Comparison of ENCODE assay signal across 19 mouse cellular contexts in the genomic region with DNA sequence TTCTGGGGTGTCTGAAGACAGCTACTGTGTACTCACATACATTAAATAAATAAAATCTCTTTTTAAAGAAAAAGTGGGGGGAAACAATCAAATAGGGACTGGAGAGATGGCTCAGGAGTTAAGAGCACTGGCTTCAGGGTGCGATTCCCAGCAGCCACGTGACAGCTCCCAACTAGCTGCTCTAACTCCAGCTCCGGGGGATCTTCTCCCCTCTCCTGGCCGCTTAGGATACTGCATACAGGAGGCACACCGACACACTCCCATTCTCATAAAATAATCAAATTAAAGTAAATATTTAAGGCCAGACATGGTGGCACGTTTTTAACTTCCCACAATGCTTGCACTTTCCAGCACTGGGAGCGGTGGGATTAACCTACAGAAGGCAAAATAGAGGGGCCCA. TPM values are rescaled to one million over a fixed set of nuclear protein-coding genes. Genes with fewer than 3 reads are reported as not detected.
A peak's percentile ranks its signal among the peaks of the same experiment; 100 is the strongest.
DNase-seq lines count a peak whose midpoint lies in the region; ATAC-seq and TF ChIP-seq lines count a peak whose summit lies in the region.
"Not testable (repeated sequence)": the region's sequence is repeated elsewhere in the genome, so short reads cannot be mapped to it uniquely, and the experiment has no call there.
"Had no signal": no experiment of that assay in that cellular context is flagged by ENCODE, and none has a peak within 500 bp of the region (broad histone marks: within the 10 kb centered on the region; RNA-seq: fewer than 3 reads in every experiment).

No protein-coding gene starts in this region.

- in situ Hi-C loops in CH12.LX (cut with MboI; ENCODE audit: low pct_ligation_motif_present, low pct_unique_long_range_greater_than_20kb, low sequenced_read_pairs): loop anchor here (5.0 kb wide), 1 partner anchor 103 kb away; no protein-coding TSS in a partner anchor

- not testable (repeated sequence) for H3K27ac ChIP-seq in CH12.LX (ENCODE audit: insufficient read depth, low read depth); hindbrain, embryonic 11.5 days (ENCODE audit: low read depth, low read length); layer of hippocampus, adult 2 months; stomach, postnatal 0 days (replicated peaks)

- peak in 1 of 2 experiments; percentile 7; a peak in 1 of 4 replicates for TF ChIP-seq CTCF in CH12.LX (conservative IDR thresholded peaks at IDR 0.05 in 1 of 2, IDR thresholded peaks at IDR 0.05 in 1 of 2; ENCODE audit: low read depth in 2 of 2, low read length in 2 of 2)
- peak; percentile 30 for TF ChIP-seq CTCF in layer of hippocampus, adult 2 months (conservative IDR thresholded peaks at IDR 0.05)
- peak; percentile 55 for TF ChIP-seq CTCF in stomach, postnatal 0 days (IDR thresholded peaks at IDR 0.05; ENCODE audit: low read depth)

- WGBS in hindbrain, embryonic 11.5 days: 30% methylated on average over 7 of the region's 7 CpGs
- 15% methylated on average over 7 of the region's 7 CpGs for WGBS in stomach, postnatal 0 days

- not testable (repeated sequence) for TF ChIP-seq RAD21 in CH12.LX (IDR thresholded peaks at IDR 0.05; ENCODE audit: low read depth, low read length)

- H3K4me2 ChIP-seq in CH12.LX (ENCODE audit: insufficient read depth, low read depth, poor library complexity, severe bottlenecking); hindbrain, embryonic 11.5 days (replicated peaks; ENCODE audit: low read depth, low read length); stomach, postnatal 0 days (replicated peaks; ENCODE audit: low read depth): not testable (repeated sequence)

- not testable (repeated sequence) for H3K27me3 ChIP-seq in CH12.LX (replicated peaks); hindbrain, embryonic 11.5 days (ENCODE audit: control insufficient read depth, insufficient read depth, low read length); stomach, postnatal 0 days (ENCODE audit: control insufficient read depth, insufficient read depth, low read length)

- not testable (repeated sequence) for H3K36me3 ChIP-seq in CH12.LX (replicated peaks in 1 of 2; ENCODE audit: control insufficient read depth in 1 of 2, insufficient read depth in 1 of 2, low read length in 1 of 2); hindbrain, embryonic 11.5 days (ENCODE audit: control insufficient read depth, insufficient read depth, low read length); stomach, postnatal 0 days (ENCODE audit: control insufficient read depth, insufficient read depth, low read length)

- DNase-seq in CH12.LX (ENCODE audit: extremely low read depth); layer of hippocampus, adult 2 months (ENCODE audit: low spot score in 2 of 2): not testable (repeated sequence)
- DNase-seq in R1 (ENCODE audit: low read depth, low spot score): peak; percentile 65
- DNase-seq in embryo, embryonic 11 days: peak; percentile 29
- DNase-seq in hindbrain, embryonic 11.5 days (ENCODE audit: low spot score): peak; percentile 22
- peak; percentile 29 for DNase-seq in lung, postnatal 10 days
- peak; percentile 34 for DNase-seq in stomach, postnatal 0 days (ENCODE audit: low spot score)

- not testable (repeated sequence) for TF ChIP-seq EP300 in CH12.LX (IDR thresholded peaks at IDR 0.05; ENCODE audit: low read length); stomach, postnatal 0 days (optimal IDR thresholded peaks at IDR 0.05)

- not testable (repeated sequence) for H3K9me3 ChIP-seq in CH12.LX (replicated peaks; ENCODE audit: low read length); hindbrain, embryonic 11.5 days (ENCODE audit: control insufficient read depth, low read length); stomach, postnatal 0 days (ENCODE audit: control insufficient read depth, low read length)

- not testable (repeated sequence) for ATAC-seq in hindbrain, embryonic 11.5 days (ENCODE audit: low FRiP score); stomach, postnatal 0 days (ENCODE audit: low FRiP score, low TSS enrichment)

- dilution Hi-C loops in CH12.LX (cut with MboI; ENCODE audit: extremely low pct_ligation_motif_present, extremely low pct_unique_long_range_greater_than_20kb, low sequenced_read_pairs): not testable (repeated sequence)

- not testable (repeated sequence) for H3K4me3 ChIP-seq in CH12.LX (replicated peaks in 1 of 3; ENCODE audit: low read depth in 2 of 3, low read length in 2 of 3, poor library complexity in 1 of 3); hindbrain, embryonic 11.5 days (ENCODE audit: low read depth, low read length); layer of hippocampus, adult 2 months; stomach, postnatal 0 days (ENCODE audit: low read depth, low read length)

- not testable (repeated sequence) for H3K9ac ChIP-seq in CH12.LX (ENCODE audit: insufficient read depth, low read depth); hindbrain, embryonic 11.5 days (ENCODE audit: low read depth, low read length); stomach, postnatal 0 days (ENCODE audit: low read length)

- H3K4me1 ChIP-seq in CH12.LX (ENCODE audit: control insufficient read depth in 1 of 2, insufficient read depth in 2 of 2); hindbrain, embryonic 11.5 days (replicated peaks; ENCODE audit: control insufficient read depth, insufficient read depth, low read length); stomach, postnatal 0 days (replicated peaks; ENCODE audit: control insufficient read depth, insufficient read depth): not testable (repeated sequence)

- H3K79me2 ChIP-seq in CH12.LX (replicated peaks; ENCODE audit: control insufficient read depth, extremely low read depth, insufficient read depth, poor library complexity, severe bottlenecking): not testable (repeated sequence)

- TF ChIP-seq POLR2A in CH12.LX (IDR thresholded peaks at IDR 0.05; ENCODE audit: low read depth, low read length): not testable (repeated sequence)

TF ChIP-seq in CH12.LX, 34 proteins besides CTCF, POLR2A, EP300 and RAD21:
- 0 out of 2 replicates have a peak, but pooled peaks have one; percentile 11 for TF ChIP-seq SMC3 (IDR thresholded peaks at IDR 0.05; ENCODE audit: low read depth, low read length)

RNA-seq across cellular contexts. Expression of a gene that starts 2.6 kb away (rescaled TPM):
- total RNA-seq in CH12.LX (2012; rRNA removed) (not detected in 2 replicates), CH12.LX (2014; rRNA removed) (not detected in 2 replicates)
- not detected in 2 replicates for polyA plus RNA-seq in CH12.LX (2012; ENCODE audit: insufficient read length, low read depth)
- polyA plus RNA-seq in hindbrain, embryonic 11.5 days (2014; fragmentation: Nextera tagmentation; extraction: Ambion mirVana): not detected in 2 replicates
- under 1 TPM in 1 of 2 experiments, not detected in 1; 0.59 TPM for total RNA-seq in layer of hippocampus, adult 2 months (2021)
- polyA plus RNA-seq in stomach, postnatal 0 days (2015; fragmentation: Nextera tagmentation; extraction: Ambion mirVana): 6.0 and 7.5 TPM in 2 replicates
- total RNA-seq: adrenal gland, adult 8-10 months; gastrocnemius, adult 2 months; heart, postnatal 10 days had no signal
- polyA plus RNA-seq: C2C12; heart, embryonic 11.5 days; kidney, embryonic 15.5 days; limb, embryonic 13.5 days; midbrain, embryonic 11.5 days had no signal

RNA-seq across cellular contexts. Expression of a gene that starts 37.8 kb away (rescaled TPM):
- total RNA-seq in CH12.LX (2012; rRNA removed) (0.13 and 0.21 TPM in 2 replicates), CH12.LX (2014; rRNA removed) (0.23 TPM in 1 of 2 replicates, not detected in the other)
- polyA plus RNA-seq in CH12.LX (2012; ENCODE audit: insufficient read length, low read depth): 0.25 and 0.43 TPM in 2 replicates
- polyA plus RNA-seq in hindbrain, embryonic 11.5 days (2014; fragmentation: Nextera tagmentation; extraction: Ambion mirVana): 3.9 and 4.9 TPM in 2 replicates
- not detected for total RNA-seq in layer of hippocampus, adult 2 months (2021)
- 0.07 and 0.28 TPM in 2 replicates for polyA plus RNA-seq in stomach, postnatal 0 days (2015; fragmentation: Nextera tagmentation; extraction: Ambion mirVana)
- total RNA-seq: gastrocnemius, adult 2 months; heart, postnatal 10 days; layer of hippocampus, adult 18-20 months; layer of hippocampus, postnatal 36 days; left cerebral cortex, postnatal 14 days had no signal
- polyA plus RNA-seq: hindbrain, embryonic 14.5 days had no signal

RNA-seq across cellular contexts. Expression of a gene that starts 58.9 kb away (rescaled TPM):
- total RNA-seq in CH12.LX (2012; rRNA removed): 40.6 and 46.4 TPM in 2 replicates
- 71.5 and 73.7 TPM in 2 replicates for total RNA-seq in CH12.LX (2014; rRNA removed)
- polyA plus RNA-seq in CH12.LX (2012; ENCODE audit: insufficient read length, low read depth): 48.4 and 51.4 TPM in 2 replicates
- polyA plus RNA-seq in hindbrain, embryonic 11.5 days (2014; fragmentation: Nextera tagmentation; extraction: Ambion mirVana): 59.8 and 68.7 TPM in 2 replicates
- 10 to 100 TPM; 20.2 to 20.3 TPM for total RNA-seq in layer of hippocampus, adult 2 months (2021)
- polyA plus RNA-seq in stomach, postnatal 0 days (2015; fragmentation: Nextera tagmentation; extraction: Ambion mirVana): 10.8 and 12.3 TPM in 2 replicates
